Mouse (Mus musculus): ENCODE results near the gene Rnf113a2.

DNA sequence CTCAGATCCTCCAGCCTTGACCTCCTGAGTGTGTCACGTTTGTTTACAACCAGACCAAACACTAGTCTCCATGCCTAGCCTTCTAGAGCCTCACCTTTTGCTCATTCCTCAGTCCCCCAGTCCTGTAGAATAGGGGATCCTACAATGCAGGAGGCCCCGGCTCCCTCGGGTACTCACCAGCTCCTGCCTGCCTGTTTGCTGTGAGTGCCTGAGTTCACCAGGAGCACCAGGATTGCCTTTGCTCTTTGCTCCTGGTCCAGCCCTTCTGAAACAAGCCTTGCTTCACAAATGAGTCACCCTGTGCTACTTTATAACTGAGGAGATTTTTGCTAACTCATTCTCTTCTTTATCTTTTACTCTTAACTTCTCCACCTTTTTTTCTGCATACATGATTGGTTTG is 16.3 kb upstream of the Rnf113a2 start:
- no peak for TF ChIP-seq CHD2 (IDR thresholded peaks at IDR 0.05; ENCODE audit: low read length)
- no peak for TF ChIP-seq POLR2A (IDR thresholded peaks at IDR 0.05; ENCODE audit: control insufficient read depth in 1 of 2, insufficient read depth in 1 of 2, low read depth in 1 of 2, low read length in 2 of 2, poor library complexity in 1 of 2)
- TF ChIP-seq GABPA (IDR thresholded peaks at IDR 0.05; ENCODE audit: low read depth, low read length): no peak

Data from MEL (cell line).